9 mouse cellular contexts compared by ENCODE assay signal in the genomic region with DNA sequence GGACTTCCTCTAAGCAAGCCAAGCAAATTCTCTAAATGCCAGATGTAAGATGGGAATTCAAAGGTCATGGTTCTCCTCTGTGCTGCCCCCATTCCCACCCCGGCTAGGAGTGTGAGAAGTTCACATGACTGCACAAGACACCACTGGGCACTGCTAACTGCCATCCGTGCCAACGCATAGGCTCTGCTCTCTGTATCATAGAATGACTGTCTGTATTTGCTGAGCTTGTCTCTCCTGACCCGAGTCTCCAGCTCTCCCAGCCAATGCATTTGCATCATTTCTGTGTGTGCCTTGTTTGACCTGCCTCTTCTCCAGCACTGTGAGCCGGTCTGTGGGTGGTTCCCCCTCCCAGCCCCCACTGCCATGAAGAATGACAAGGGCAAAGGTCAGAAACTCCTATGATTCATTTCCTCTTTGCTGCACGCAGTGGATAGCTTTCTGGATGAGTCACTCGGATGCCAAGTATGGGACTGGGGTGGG. TPM values are rescaled to one million over a fixed set of nuclear protein-coding genes. Genes with fewer than 3 reads are reported as not detected.
DNase-seq lines count a peak whose midpoint lies in the region; ATAC-seq and TF ChIP-seq lines count a peak whose summit lies in the region.
"Had no signal": no experiment of that assay in that cellular context is flagged by ENCODE, and none has a peak within 500 bp of the region (broad histone marks: within the 10 kb centered on the region; RNA-seq: fewer than 3 reads in every experiment).

No protein-coding gene starts in this region.

- no peaks in the 10 kb centered on the region for H3K36me3 ChIP-seq in kidney, adult 2 months (ENCODE audit: control insufficient read depth, insufficient read depth, low read length)
- H3K36me3 ChIP-seq: embryonic facial prominence, embryonic 12.5 days had no signal

- H3K27ac ChIP-seq in kidney, adult 2 months (ENCODE audit: insufficient read depth, low read depth, low read length): no peak overlapping the region
- H3K27ac ChIP-seq: embryonic facial prominence, embryonic 12.5 days had no signal

- no peaks in the 10 kb centered on the region for H3K27me3 ChIP-seq in kidney, adult 2 months (replicated peaks; ENCODE audit: control insufficient read depth, insufficient read depth, low read length)
- H3K27me3 ChIP-seq: embryonic facial prominence, embryonic 12.5 days had no signal

- H3K4me1 ChIP-seq in kidney, adult 2 months (ENCODE audit: control insufficient read depth, insufficient read depth, low read length): peaks cover 5% of the 10 kb centered on the region

- no peak for TF ChIP-seq POLR2A in kidney, adult 2 months (IDR thresholded peaks at IDR 0.05; ENCODE audit: low read depth, low read length)

- no peak overlapping the region for H3K4me3 ChIP-seq in kidney, adult 2 months (ENCODE audit: insufficient read depth, low read depth, low read length)
- H3K4me3 ChIP-seq: embryonic facial prominence, embryonic 12.5 days had no signal

- WGBS in kidney, adult 2 months: 17% methylated on average over 7 of the region's 7 CpGs

- TF ChIP-seq CTCF in kidney, adult 2 months (conservative IDR thresholded peaks at IDR 0.05; ENCODE audit: insufficient read depth, insufficient read length, low read depth, low read length): no peak

- ATAC-seq in granulocyte monocyte progenitor cell, adult 5-6 weeks (replicated peaks; ENCODE audit: poor library complexity, severe bottlenecking): peak; percentile 36

- DNase-seq in 416B (ENCODE audit: low read depth): peak; percentile 89
- DNase-seq in Muller cell, postnatal 12 days (ENCODE audit: inconsistent ontology term): peak; percentile 97
- DNase-seq in kidney, adult 2 months: peak; percentile 76
- peak; percentile 43 for DNase-seq in lung, postnatal 14 days
- DNase-seq in spleen, postnatal 10 days (ENCODE audit: low spot score in 2 of 2): no peak
- DNase-seq in left cerebral cortex, adult 9 months (ENCODE audit: low spot score in 2 of 2): no peak
- DNase-seq in ovary, adult 18-20 months (ENCODE audit: low spot score): no peak

RNA-seq across cellular contexts. Expression of a gene that starts 37.7 kb away (rescaled TPM):
- 0.26 and 1.9 TPM in 2 replicates for total RNA-seq in granulocyte monocyte progenitor cell, adult 5-6 weeks (2014; fragmentation: Nextera tagmentation)
- total RNA-seq in granulocyte monocyte progenitor cell, adult 5-6 weeks (2017): 1.1 and 1.2 TPM in 2 replicates
- polyA plus RNA-seq in kidney, adult 2 months (2012; rRNA removed): 7.8 and 9.5 TPM in 2 replicates

Comparison
In these comparisons a context has a peak if more than half of its experiments do, and no peak if none do; other contexts are left out.
1. DNase-seq: peak in 416B (single experiment), Muller cell, postnatal 12 days (single experiment), kidney, adult 2 months (single experiment) and lung, postnatal 14 days (single experiment); none in spleen, postnatal 10 days (0 of 2), left cerebral cortex, adult 9 months (0 of 2) and ovary, adult 18-20 months (single experiment).